Mouse (Mus musculus) thymus, postnatal 36 days (tissue): Measurements from ENCODE around the gene Ilf3.
"Not testable (repeated sequence)": the region's sequence is repeated elsewhere in the genome, so short reads cannot be mapped to it uniquely, and the experiment has no call there.

Experiments
- DNase-seq, 2 experiments: peaks; one replicate each; pipeline ENCODE4 v3.0.0; 2022; ENCODE audit warnings: mixed read lengths in 2 of 2

Gene Ilf3

DNA sequence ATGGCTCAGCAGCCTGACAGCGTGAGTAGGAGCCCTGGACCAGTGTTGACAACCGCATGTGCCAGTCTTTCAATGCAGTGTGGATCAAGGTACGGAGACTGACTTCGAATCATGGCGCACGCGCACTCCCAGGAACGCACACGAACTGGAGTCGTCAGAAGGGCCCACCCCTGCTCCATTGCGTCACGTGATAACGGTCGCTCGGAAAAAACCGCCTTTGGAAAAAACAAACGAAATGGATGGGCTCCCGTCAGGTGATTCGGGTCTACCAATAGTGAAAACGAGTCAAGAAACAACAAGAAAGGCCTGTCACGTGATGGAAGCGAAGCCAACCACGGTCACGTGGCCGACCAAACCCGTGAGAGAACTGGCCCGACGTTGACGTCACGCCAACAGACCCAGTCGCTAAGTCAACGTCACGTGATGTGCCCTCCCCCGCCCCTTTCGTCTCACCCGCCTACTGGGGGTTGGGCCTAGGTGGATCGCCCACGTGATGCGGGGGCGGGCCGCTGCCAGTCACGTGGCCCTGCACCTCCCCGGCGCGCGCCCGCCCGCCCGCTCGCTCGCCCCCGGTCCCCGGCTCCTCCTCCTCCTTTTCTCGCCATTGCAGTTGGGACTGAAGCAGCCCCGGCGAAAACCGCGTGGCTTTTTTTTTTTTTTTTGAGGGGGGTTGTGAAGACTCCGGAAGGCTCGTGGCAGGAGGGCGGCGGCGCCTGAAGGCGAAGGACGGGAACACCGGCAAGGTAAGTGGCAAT is at the start of gene Ilf3:
Ilf3 (plus strand) TSS at position 515 of the 755 bp plus-strand sequence.
- DNase-seq = peak; percentile 99 to 100

GRCm38 (mm10) chr9:21318792-21319191 is 48.9 kb upstream of the Ilf3 start:
- no peak for DNase-seq

DNA sequence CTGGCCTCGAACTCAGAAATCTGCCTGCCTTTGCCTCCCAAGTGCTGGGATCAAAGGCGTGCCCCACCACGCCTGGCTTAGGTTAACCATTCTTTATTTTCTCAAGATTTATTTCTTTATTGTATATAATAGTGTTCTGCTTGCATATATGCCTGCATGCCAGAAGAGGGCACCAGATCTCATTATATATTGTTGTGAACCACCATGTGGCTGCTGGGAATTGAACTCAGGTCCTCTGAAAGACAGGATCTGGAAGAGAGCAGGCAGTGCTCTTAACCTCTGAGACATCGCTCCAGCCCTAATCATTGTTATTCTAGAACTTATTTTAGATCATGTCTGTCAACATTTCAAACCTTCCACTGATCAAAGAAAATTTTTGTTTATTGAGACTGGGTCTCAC is 48.2 kb upstream of the Ilf3 start:
- no peak for DNase-seq

DNA sequence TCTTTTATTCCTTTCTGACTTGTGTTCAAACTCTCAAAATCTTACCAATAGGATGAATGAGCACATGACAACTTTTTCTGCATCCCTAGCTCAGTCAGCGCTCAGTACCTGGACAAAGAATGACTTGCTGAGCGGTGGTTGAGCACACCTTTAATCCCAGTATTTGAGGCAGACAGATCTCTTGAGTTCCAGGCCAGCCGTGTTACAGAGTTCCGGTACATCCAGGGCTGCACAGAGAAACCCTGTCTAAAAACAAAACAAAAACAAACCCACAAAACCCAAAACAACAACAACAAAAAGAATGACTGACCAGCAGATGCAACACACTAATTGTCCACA is 47.4 kb upstream of the Ilf3 start:
- no peak for DNase-seq

DNA sequence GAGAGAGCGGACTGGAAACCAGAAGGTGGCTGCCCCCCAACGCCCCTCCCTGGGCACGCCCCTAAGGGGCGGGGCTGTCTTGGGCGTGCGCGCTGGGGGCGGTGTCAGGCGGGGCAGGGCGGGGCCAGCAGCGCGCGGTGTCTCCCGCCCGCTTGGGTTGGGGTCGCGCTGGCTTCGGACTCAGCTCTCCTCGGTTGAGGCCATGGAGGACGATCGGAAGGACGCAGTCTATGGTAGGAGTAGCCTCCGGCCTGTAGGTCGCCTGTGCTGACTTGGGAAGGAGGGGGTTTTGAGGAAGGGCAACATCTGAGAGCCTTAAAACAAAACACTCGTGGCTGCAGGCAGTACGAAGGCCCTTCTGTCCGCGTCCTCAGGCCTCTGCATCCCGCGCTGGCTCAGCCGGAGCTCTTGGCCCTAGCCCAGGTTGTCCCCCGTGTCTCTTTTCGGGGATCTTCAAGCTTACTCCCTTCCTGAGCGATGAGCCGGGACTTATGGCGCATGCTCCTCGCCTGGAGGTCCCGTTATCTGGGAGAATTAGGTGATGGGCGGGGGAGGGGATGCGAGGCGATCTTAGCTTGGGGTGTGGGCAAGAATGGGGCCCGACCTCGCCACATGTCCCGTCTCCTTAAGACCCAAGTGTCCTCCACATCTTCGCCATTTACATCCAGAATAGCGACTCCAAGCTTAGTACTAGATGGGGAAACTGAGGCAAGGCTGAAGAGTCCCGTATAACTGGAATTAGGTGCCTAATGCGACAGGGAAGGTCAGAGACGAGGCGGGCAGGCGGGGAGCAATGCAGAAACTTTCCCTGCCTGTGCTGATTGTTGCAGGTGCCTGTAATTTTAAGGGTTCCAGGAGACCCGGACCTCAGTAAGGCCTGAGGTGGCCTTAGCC is 46.8 kb upstream of the Ilf3 start, which contains the start of gene Slc44a2:
Slc44a2 (plus strand) TSS at position 80 of the 894 bp plus-strand sequence.
- peak; percentile 91 to 93 for DNase-seq

- peak; percentile 67 to 72 for DNase-seq
Observed at GRCm38 (mm10) chr9:21321513-21321835, 46.2 kb upstream of the Ilf3 start.

DNA sequence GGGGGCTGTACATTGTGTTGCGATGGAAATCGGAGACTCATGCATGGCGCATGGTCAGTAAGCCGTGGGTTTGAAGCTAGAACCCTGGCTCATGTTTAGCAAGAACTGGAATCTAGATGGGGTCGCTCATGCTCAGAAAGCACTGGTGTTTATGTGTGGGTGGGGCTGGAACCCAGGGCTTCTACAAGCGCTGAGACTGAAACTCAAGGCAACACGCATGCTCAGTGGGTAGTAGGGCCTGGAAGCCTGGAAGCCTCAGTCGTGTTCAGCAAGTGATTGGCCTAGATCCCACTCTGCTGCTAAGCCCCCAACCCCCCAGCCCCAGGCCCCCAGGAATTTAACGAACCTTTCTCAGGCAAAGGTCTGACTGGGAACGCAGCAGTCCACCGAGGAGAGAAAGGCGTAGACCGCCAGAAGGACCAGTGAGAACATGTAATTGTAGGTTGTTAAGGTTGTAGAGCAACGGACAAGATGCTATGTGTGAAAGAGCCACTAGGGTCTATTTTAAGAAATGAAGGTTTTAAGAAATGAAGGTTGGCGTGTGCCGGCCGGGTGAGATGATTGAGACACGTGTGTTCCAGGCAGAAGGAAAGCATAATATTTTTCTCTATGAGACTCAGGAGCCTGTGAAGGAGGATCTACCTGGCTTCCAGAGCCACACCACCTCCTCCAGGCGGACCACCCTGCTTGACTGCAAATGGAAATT is 45.3 kb upstream of the Ilf3 start:
- DNase-seq = peak; percentile 69 to 81

DNA sequence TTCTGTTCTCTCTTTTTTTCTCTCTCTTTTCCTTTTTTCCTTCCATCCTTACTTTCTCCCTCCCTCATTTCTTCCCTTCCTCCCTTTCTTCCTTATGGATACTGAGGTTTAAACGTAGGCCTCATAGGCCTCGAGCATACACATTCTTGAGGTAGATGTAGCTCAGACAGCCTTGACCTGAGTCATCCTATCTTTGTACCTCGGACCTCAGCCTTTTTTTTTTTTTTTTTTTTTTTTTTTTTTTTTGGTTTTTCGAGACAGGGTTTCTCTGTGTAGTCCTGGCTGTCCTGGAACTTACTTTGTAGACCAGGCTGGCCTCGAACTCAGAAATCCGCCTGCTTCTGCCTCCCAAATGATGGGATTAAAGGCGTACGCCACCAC is 44.8 kb upstream of the Ilf3 start:
- DNase-seq = not testable (repeated sequence)

DNA sequence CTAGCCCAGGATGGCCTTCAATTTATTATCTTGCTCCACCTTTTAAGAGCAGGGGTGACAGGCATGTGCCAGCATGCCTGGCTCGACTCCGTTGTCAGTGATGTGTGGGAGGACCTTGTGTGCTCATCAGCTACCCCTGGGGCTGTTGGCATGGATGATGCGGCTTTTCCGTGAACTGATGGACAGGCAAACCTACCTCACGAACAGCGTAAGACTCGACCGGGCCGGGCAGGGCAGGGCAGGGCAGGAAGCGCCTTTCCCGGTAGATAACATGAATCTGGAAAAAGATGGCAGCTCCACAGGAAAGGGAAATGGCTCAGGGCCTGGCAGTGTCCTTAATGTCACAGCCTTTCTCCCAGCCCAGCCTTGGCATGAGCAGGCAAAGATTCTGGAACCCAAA is 43.4 kb upstream of the Ilf3 start:
- no peak for DNase-seq

DNA sequence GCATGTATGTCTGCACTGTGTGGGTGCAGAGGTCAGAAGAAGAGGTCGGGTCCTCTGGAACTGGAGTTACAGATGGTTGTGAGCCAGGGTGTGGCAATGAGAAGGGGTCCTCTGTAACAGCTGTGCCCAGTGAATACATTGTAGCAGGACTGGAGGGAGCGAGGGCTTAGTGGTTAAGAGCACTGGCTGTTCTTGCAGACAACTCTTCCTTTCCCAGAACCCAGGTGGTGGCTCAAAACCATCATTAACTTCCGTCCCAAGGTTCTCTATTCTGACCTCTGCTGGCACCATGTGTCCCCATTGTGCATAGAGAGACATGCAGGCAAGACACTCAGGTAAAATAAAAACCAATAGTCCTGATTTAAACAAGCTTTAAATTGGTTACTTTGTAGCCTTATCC is 40.1 kb upstream of the Ilf3 start:
- peak; percentile 49 to 52 for DNase-seq

DNA sequence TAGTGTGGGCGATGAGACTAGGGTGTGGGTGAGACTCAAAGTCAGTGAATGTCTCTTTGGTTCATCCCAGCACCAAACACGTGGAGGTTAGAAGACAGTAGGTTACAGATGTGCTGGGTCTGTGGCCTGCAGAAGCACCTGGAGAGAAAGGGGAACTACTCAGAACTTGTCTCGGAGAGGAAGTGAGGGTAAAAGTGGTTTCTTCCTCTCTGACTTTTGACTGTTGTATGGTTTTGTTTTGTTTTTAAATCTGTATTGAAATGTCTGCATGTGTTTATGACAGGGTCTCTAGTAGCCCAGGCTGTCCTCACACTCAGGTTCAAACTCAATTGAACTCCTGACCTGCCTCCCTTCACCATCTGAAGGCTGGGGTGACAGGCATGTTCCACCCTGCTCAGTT is 39.6 kb upstream of the Ilf3 start:
- peak; percentile 59 to 75 for DNase-seq

- DNase-seq = peak in 1 of 2 experiments; percentile 38
Observed at GRCm38 (mm10) chr9:21329041-21329440, 38.6 kb upstream of the Ilf3 start.

DNA sequence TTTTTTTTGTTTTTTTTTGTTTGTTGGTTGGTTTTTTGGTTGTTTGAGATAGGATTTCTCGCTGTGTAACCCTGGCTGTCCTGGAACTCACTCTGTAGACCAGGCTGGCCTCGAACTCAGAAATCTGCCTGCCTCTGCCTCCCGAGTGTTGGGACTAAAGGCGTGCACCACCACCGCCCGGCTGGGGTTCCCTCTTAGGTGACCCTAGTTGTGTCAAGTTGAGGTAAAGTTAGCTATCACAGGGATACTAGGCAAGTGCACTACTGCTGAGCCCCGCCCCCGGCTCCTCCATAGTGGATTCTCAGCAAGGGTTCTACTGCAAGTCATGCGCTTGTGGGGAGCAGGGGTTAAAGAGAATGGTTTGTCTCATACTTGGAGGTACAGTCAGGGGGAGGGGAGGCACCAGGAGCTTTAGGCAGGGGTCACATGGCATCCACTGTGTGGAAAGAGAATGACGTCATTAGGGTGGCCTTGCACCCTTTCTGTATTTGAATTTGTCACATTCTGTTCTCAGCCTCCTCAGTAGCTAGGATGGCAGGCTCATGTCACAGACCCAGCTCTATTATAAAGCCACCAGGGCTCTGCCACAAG is 37.9 kb upstream of the Ilf3 start:
- DNase-seq = peak; percentile 29 to 51

- peak in 1 of 2 experiments; percentile 27 for DNase-seq
Observed at GRCm38 (mm10) chr9:21331365-21332140, 36.1 kb upstream of the Ilf3 start.

DNA sequence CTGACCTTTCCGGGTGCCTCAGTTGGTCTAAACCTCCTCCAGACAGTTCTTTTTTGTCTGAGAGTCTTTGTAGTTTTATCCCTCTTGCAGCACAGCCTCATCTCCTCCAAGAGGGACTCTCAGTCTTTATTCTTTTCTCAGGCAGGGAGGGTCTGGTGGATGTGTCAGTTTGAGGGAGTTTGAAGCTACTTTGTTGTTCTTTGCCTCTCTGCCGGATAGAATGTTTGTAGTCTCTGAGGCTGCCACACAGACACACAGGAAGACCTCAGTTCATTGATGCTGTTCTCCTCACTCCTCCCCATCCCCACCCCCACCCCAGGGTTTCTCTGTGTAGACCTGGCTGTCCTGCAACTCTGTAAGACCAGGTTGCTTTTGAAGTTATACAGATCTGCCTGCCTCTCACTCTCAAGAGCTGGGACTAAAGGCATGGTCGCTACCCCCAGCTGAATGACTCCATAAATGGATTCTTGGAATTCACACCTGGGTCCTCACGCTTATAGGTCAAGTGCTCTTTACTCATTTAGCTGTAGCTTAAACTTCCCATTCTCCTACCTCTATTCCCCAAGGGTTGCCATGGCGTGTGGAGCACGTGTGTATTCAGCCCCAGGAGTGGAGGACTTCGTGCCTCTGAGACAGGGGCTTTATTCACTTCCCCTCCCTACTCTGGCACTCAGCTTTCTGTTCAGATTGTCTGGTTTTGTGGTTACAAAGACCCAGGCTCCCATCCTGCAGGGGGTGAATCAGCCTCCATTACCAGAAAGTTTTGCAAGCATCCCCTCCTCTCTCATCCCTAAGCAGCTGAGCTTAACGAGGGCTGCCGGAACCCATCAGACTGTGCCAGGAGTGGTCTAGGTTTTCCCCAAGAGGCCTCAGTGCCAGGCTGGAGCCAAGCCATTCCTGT is 35.3 kb upstream of the Ilf3 start:
- peak; percentile 55 to 66 for DNase-seq

DNA sequence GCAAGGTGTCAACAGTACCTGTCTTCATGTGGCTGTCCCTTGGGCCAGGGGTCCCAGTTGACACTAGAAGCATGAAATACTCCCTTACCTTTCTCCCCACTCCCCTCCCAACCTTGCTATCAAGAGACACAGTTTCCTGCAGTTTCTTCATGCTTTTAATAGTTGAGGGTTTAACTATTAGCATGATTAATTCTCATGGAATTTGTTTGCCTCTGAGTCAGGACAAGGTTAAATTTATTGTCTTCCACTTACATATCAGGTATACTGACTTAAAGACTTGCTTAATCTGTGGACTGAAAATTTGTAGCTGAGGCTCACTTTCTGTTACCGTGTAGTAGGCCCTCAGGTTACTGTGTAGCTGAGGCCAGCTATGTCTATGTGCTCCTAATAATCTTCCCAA is 34.1 kb upstream of the Ilf3 start:
- no peak for DNase-seq

DNA sequence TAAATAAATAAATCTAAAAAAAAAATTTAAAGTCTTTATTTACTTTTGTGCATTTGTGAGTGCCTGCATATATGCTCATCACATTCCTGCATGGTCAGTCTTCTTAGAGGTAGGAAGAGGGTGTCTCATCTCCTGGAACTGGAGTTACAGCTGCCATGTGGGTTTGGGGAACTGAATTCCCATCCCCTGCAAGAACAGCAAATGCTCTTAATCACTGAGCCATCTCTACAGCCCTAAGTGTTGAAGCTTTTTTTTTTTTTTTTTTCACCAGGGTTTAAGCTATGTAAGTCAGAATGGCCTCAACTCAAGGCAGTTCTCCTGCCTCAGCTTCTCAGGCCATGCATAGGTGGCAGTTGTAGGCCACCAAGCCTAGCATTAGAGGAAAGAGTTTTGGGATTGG is 32.9 kb upstream of the Ilf3 start:
- no peak for DNase-seq

GRCm38 (mm10) chr9:21335391-21335790 is 32.3 kb upstream of the Ilf3 start:
- DNase-seq = peak in 1 of 2 experiments; percentile 7

GRCm38 (mm10) chr9:21336491-21336890 is 31.2 kb upstream of the Ilf3 start:
- no peak for DNase-seq

GRCm38 (mm10) chr9:21337652-21338051 is 30.0 kb upstream of the Ilf3 start:
- no peak for DNase-seq

DNA sequence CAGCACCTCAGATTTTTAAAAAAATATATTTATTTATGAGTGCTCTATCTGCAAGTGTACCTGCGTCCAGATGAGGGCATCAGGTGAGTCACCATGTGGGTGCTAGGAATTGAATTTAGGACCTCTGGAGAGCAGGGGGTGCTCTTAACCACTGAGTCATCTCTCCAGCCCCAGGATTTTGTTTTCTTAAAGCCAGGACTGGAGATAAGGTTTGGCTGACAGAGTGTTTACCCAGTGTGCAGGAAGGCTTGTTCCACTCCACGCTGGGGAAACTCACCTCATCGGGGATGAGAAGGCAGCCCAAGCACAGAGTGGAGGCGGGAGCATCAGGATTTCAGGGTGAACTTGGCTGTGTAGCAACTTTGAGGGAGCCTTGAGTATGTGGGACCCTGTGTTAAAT is 27.3 kb upstream of the Ilf3 start:
- DNase-seq = no peak
